Mouse (Mus musculus): ENCODE measurements around the gene Arhgap10. TPM values are rescaled to one million over a fixed set of nuclear protein-coding genes. Genes with fewer than 3 reads are reported as not detected.

Gene Arhgap10
- polyA plus RNA-seq, 1 experiment from 2014 or later: 34.1 TPM

GRCm38 (mm10) chr8:77492356-77493058 lies 25.2 kb downstream of the Arhgap10 start:
- no peaks in the 10 kb centered on the region for H3K36me3 ChIP-seq
- 69% methylated on average over 5 of the region's 5 CpGs for WGBS
- no peak overlapping the region for H3K4me3 ChIP-seq (replicated peaks)
- no peaks in the 10 kb centered on the region for H3K27me3 ChIP-seq
- H3K4me1 ChIP-seq: peaks cover 58% of the 10 kb centered on the region
- ATAC-seq (replicated peaks; ENCODE audit: low FRiP score): no peak
- H3K27ac ChIP-seq: peak overlapping the region; percentile 60
- H3K9ac ChIP-seq: no peak overlapping the region
- H3K4me2 ChIP-seq: no peak overlapping the region
- H3K9me3 ChIP-seq (replicated peaks): no peaks in the 10 kb centered on the region

GRCm38 (mm10) chr8:77491231-77491923 lies 26.4 kb downstream of the Arhgap10 start:
- H3K27ac ChIP-seq: peak overlapping the region; percentile 87

GRCm38 (mm10) chr8:77490095-77490781 lies 27.5 kb downstream of the Arhgap10 start:
- no peaks in the 10 kb centered on the region for H3K27me3 ChIP-seq
- H3K4me1 ChIP-seq: peaks cover 71% of the 10 kb centered on the region
- H3K4me2 ChIP-seq: no peak overlapping the region
- WGBS: 25% methylated on average over 4 of the region's 4 CpGs
- no peak overlapping the region for H3K9ac ChIP-seq
- no peaks in the 10 kb centered on the region for H3K36me3 ChIP-seq
- peak; percentile 50 for ATAC-seq (replicated peaks; ENCODE audit: low FRiP score)
- H3K4me3 ChIP-seq (replicated peaks): no peak overlapping the region
- peak overlapping the region; percentile 87 for H3K27ac ChIP-seq
- no peaks in the 10 kb centered on the region for H3K9me3 ChIP-seq (replicated peaks)

More at GRCm38 (mm10) chr8:77491231-77491923, 26.4 kb downstream of the Arhgap10 start:
- H3K9me3 ChIP-seq (replicated peaks): no peaks in the 10 kb centered on the region
- 0 out of 2 replicates have a peak, but pooled peaks have one; percentile 29 for ATAC-seq (replicated peaks; ENCODE audit: low FRiP score)
- H3K4me3 ChIP-seq (replicated peaks): no peak overlapping the region
- 93% methylated on average over 10 of the region's 10 CpGs for WGBS
- H3K36me3 ChIP-seq: no peaks in the 10 kb centered on the region
- H3K4me2 ChIP-seq: no peak overlapping the region
- H3K4me1 ChIP-seq: peaks cover 61% of the 10 kb centered on the region
- no peaks in the 10 kb centered on the region for H3K27me3 ChIP-seq
- no peak overlapping the region for H3K9ac ChIP-seq

DNA sequence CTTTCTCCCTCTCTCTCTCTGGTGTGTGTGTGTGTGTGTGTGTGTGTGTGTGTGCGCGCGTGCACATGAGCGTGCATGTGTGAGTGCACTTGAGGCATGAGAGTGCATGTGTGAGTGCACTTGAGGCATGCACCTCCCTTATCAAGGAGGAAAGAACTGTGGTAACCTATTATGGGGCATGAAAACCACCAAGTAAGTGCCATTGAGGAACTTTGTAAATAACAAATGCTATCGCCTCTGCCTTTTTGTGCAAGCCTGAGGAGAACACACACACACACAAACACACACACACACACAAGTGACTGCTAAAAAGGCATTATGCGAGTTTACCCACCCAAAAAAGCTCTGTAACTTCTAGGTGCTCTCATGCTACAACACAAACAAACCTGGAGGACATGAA lies 28.5 kb downstream of the Arhgap10 start:
- no peak for ATAC-seq (replicated peaks; ENCODE audit: low FRiP score)
- Histone ChIP-seq H3K4me1 (peaks cover 79% of the 10 kb centered on the region), H3K4me2 (no peak overlapping the region), H3K4me3 (replicated peaks) (no peak overlapping the region), H3K36me3 (no peaks in the 10 kb centered on the region), H3K27ac (peak overlapping the region; percentile 87; the same call in 1 of the 2 replicates), H3K9me3 (replicated peaks) (no peaks in the 10 kb centered on the region), H3K9ac (no peak overlapping the region), H3K27me3 (no peaks in the 10 kb centered on the region)
- 89% methylated on average over 6 of the region's 6 CpGs for whole genome bisulfite sequencing

DNA sequence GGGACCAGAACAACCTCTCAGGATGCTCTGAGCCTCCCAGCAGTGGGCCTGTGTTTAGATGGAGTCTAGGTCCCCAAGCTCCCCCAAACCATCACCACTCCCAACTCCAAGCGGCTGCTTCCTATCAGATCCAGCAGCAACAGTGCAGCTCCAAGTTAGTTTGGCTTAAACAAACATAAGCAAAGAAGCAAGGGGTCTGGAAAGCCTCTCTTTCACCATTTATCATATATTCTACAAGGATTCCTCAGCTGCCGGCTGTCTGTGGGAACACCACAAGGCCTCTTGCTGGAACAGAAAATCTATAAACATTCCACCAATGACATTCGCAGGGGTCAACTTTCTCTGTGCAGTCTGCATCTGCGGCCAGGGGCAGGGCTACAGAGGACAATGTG lies 29.5 kb downstream of the Arhgap10 start:
- H3K4me2 ChIP-seq: no peak overlapping the region
- whole genome bisulfite sequencing: 30% methylated on average over 4 of the region's 4 CpGs
- peak; percentile 37 for ATAC-seq (replicated peaks; ENCODE audit: low FRiP score)
- H3K4me1 ChIP-seq: peaks cover 88% of the 10 kb centered on the region
- no peaks in the 10 kb centered on the region for H3K27me3 ChIP-seq
- no peak overlapping the region for H3K4me3 ChIP-seq (replicated peaks)
- no peaks in the 10 kb centered on the region for H3K9me3 ChIP-seq (replicated peaks)
- no peak overlapping the region for H3K9ac ChIP-seq
- H3K27ac ChIP-seq: peak overlapping the region; percentile 87
- H3K36me3 ChIP-seq: no peaks in the 10 kb centered on the region

GRCm38 (mm10) chr8:77487590-77488214 lies 30.1 kb downstream of the Arhgap10 start:
- peak overlapping the region; percentile 87 for H3K27ac ChIP-seq
- H3K9ac ChIP-seq: no peak overlapping the region
- H3K4me3 ChIP-seq (replicated peaks): no peak overlapping the region
- H3K4me2 ChIP-seq: no peak overlapping the region
- H3K9me3 ChIP-seq (replicated peaks): no peaks in the 10 kb centered on the region
- no peaks in the 10 kb centered on the region for H3K36me3 ChIP-seq
- no peak for ATAC-seq (replicated peaks; ENCODE audit: low FRiP score)
- peaks cover 86% of the 10 kb centered on the region for H3K4me1 ChIP-seq
- 60% methylated on average over 10 of the region's 10 CpGs for WGBS
- no peaks in the 10 kb centered on the region for H3K27me3 ChIP-seq

- no peak overlapping the region for H3K27ac ChIP-seq
- 75% methylated on average over 2 of the region's 2 CpGs for WGBS
- no peaks in the 10 kb centered on the region for H3K27me3 ChIP-seq
- no peaks in the 10 kb centered on the region for H3K36me3 ChIP-seq
- H3K9ac ChIP-seq: no peak overlapping the region
- no peak for ATAC-seq (replicated peaks; ENCODE audit: low FRiP score)
- no peak overlapping the region for H3K4me3 ChIP-seq (replicated peaks)
- no peaks in the 10 kb centered on the region for H3K9me3 ChIP-seq (replicated peaks)
- H3K4me2 ChIP-seq: no peak overlapping the region
- H3K4me1 ChIP-seq: peaks cover 85% of the 10 kb centered on the region
These were observed 31.0 kb downstream of the Arhgap10 start for GRCm38 (mm10) chr8:77486749-77487148.

GRCm38 (mm10) chr8:77484817-77485216 lies 32.9 kb downstream of the Arhgap10 start:
- H3K36me3 ChIP-seq: no peaks in the 10 kb centered on the region
- H3K27ac ChIP-seq: no peak overlapping the region
- H3K4me1 ChIP-seq: peaks cover 70% of the 10 kb centered on the region
- no peak overlapping the region for H3K4me3 ChIP-seq (replicated peaks)
- H3K9ac ChIP-seq: no peak overlapping the region
- no peak overlapping the region for H3K4me2 ChIP-seq
- no peak for ATAC-seq (replicated peaks; ENCODE audit: low FRiP score)
- 83% methylated on average over 5 of the region's 5 CpGs for WGBS
- no peaks in the 10 kb centered on the region for H3K9me3 ChIP-seq (replicated peaks)
- H3K27me3 ChIP-seq: no peaks in the 10 kb centered on the region

- Histone ChIP-seq H3K4me3 (replicated peaks) (no peak overlapping the region), H3K4me2 (no peak overlapping the region), H3K27me3 (no peaks in the 10 kb centered on the region), H3K9me3 (replicated peaks) (no peaks in the 10 kb centered on the region), H3K9ac (no peak overlapping the region), H3K27ac (no peak overlapping the region), H3K36me3 (no peaks in the 10 kb centered on the region), H3K4me1 (peaks cover 68% of the 10 kb centered on the region)
- 73% methylated on average over 7 of the region's 7 CpGs for WGBS
- ATAC-seq (replicated peaks; ENCODE audit: low FRiP score): no peak
These were observed 33.5 kb downstream of the Arhgap10 start for GRCm38 (mm10) chr8:77484266-77484665.

DNA sequence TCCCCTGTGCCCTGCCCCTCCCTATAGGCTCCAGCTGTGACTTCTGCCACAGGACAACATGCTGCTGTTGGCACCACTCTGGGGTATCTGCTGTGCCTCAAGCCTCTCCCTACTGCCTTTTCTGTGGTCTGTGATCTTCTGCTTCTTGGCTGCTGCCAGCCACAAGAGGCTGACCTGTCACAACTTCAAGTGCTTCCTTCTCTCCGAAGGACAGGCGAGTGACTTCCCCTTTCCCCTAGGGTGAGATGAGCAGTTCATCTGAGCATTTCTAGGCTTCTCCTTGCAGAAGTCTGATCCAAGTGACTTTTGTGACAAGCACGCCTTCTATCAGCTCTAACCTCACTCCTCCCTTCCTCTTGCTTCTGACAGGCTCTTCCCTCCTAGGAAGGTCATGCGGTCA lies 34.1 kb downstream of the Arhgap10 start:
- no peak for ATAC-seq (replicated peaks; ENCODE audit: low FRiP score)
- H3K27ac ChIP-seq: no peak overlapping the region
- H3K4me1 ChIP-seq: peaks cover 68% of the 10 kb centered on the region
- H3K4me2 ChIP-seq: no peak overlapping the region
- H3K9me3 ChIP-seq (replicated peaks): no peaks in the 10 kb centered on the region
- no peaks in the 10 kb centered on the region for H3K27me3 ChIP-seq
- no peak overlapping the region for H3K9ac ChIP-seq
- 78% methylated on average over 4 of the region's 4 CpGs for WGBS
- no peak overlapping the region for H3K4me3 ChIP-seq (replicated peaks)
- H3K36me3 ChIP-seq: no peaks in the 10 kb centered on the region

DNA sequence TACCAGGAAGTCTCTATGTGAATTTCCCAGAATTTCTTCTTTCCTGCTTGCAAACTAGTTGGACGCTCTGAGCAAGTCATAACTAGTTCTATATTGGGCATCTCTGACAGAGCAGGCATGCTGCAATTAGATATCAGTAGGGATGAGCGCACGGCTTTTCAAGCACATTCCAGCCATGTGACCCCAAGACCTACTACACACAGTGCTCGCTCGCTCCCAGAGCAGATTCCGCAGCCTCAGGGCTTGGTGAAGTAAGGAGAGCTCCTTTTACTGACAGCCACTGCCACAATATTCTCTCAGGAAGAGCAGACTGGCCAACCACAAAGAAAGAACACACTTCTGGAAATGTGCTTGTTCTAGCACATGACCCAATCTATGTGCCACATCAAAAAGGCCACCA lies 36.0 kb downstream of the Arhgap10 start:
- WGBS: 48% methylated on average over 6 of the region's 6 CpGs
- no peaks in the 10 kb centered on the region for H3K9me3 ChIP-seq (replicated peaks)
- peaks cover 65% of the 10 kb centered on the region for H3K4me1 ChIP-seq

GRCm38 (mm10) chr8:77479995-77480394 lies 37.8 kb downstream of the Arhgap10 start:
- peaks cover 53% of the 10 kb centered on the region for H3K4me1 ChIP-seq
- no peak overlapping the region for H3K27ac ChIP-seq
- no peak for ATAC-seq (replicated peaks; ENCODE audit: low FRiP score)
- no peaks in the 10 kb centered on the region for H3K27me3 ChIP-seq
- H3K9ac ChIP-seq: no peak overlapping the region
- H3K4me2 ChIP-seq: no peak overlapping the region
- 78% methylated on average over 9 of the region's 9 CpGs for WGBS
- no peak overlapping the region for H3K4me3 ChIP-seq (replicated peaks)
- no peaks in the 10 kb centered on the region for H3K9me3 ChIP-seq (replicated peaks)
- no peaks in the 10 kb centered on the region for H3K36me3 ChIP-seq

More for the DNA sequence above, 36.0 kb downstream of the Arhgap10 start:
- no peak overlapping the region for H3K4me3 ChIP-seq (replicated peaks)
- no peak overlapping the region for H3K27ac ChIP-seq
- no peak overlapping the region for H3K4me2 ChIP-seq
- no peaks in the 10 kb centered on the region for H3K36me3 ChIP-seq
- no peak overlapping the region for H3K9ac ChIP-seq
- H3K27me3 ChIP-seq: no peaks in the 10 kb centered on the region
- ATAC-seq (replicated peaks; ENCODE audit: low FRiP score): 0 out of 2 replicates have a peak, but pooled peaks have one; percentile 20

Data from kidney, embryonic 15.5 days (tissue).